Mouse (Mus musculus): Measurements from ENCODE around the gene Ctbp2. TPM values are rescaled to one million over a fixed set of nuclear protein-coding genes. Genes with fewer than 3 reads are reported as not detected.

Gene Ctbp2
- total RNA-seq, 2 experiments from 2014 or later = 17.7 to 21.8 TPM

GRCm38 (mm10) chr7:133088830-133089261 lies 35.3 kb downstream of the Ctbp2 start:
- peak; percentile 61 for DNase-seq (ENCODE audit: low spot score)

- DNase-seq (ENCODE audit: low spot score) = no peak
Measured at GRCm38 (mm10) chr7:133088411-133088810, 35.7 kb downstream of the Ctbp2 start.

- no peak for DNase-seq (ENCODE audit: low spot score)
Measured at GRCm38 (mm10) chr7:133085408-133085807, 38.7 kb downstream of the Ctbp2 start.

- DNase-seq (ENCODE audit: low spot score) = no peak
Measured at GRCm38 (mm10) chr7:133083936-133084614, 40.1 kb downstream of the Ctbp2 start.

GRCm38 (mm10) chr7:133078929-133079328 lies 45.2 kb downstream of the Ctbp2 start:
- no peak for DNase-seq (ENCODE audit: low spot score)

GRCm38 (mm10) chr7:133074462-133075133 lies 49.6 kb downstream of the Ctbp2 start:
- no peak for DNase-seq (ENCODE audit: low spot score)

GRCm38 (mm10) chr7:133073147-133073651 lies 51.0 kb downstream of the Ctbp2 start:
- DNase-seq (ENCODE audit: low spot score) = no peak

GRCm38 (mm10) chr7:133072535-133072934 lies 51.6 kb downstream of the Ctbp2 start:
- DNase-seq (ENCODE audit: low spot score) = no peak

- no peak for DNase-seq (ENCODE audit: low spot score)
Measured at GRCm38 (mm10) chr7:133067321-133067841, 56.8 kb downstream of the Ctbp2 start.

- DNase-seq (ENCODE audit: low spot score) = no peak
Measured at GRCm38 (mm10) chr7:133066776-133067175, 57.4 kb downstream of the Ctbp2 start.

GRCm38 (mm10) chr7:133062055-133062454 lies 62.1 kb downstream of the Ctbp2 start:
- DNase-seq (ENCODE audit: low spot score) = no peak

- DNase-seq (ENCODE audit: low spot score) = no peak
Measured at GRCm38 (mm10) chr7:133060170-133060569, 64.0 kb downstream of the Ctbp2 start.

GRCm38 (mm10) chr7:133059517-133060104 lies 64.5 kb downstream of the Ctbp2 start:
- DNase-seq (ENCODE audit: low spot score) = no peak

GRCm38 (mm10) chr7:133059150-133059509 lies 65.0 kb downstream of the Ctbp2 start:
- peak; percentile 80 for DNase-seq (ENCODE audit: low spot score)

- peak; percentile 56 for DNase-seq (ENCODE audit: low spot score)
Measured at GRCm38 (mm10) chr7:133058496-133059149, 65.5 kb downstream of the Ctbp2 start.

- no peak for DNase-seq (ENCODE audit: low spot score)
Measured at GRCm38 (mm10) chr7:133056924-133057323, 67.2 kb downstream of the Ctbp2 start.

GRCm38 (mm10) chr7:133054486-133054885 lies 69.7 kb downstream of the Ctbp2 start:
- no peak for DNase-seq (ENCODE audit: low spot score)

GRCm38 (mm10) chr7:133053757-133054156 lies 70.4 kb downstream of the Ctbp2 start:
- DNase-seq (ENCODE audit: low spot score) = no peak

GRCm38 (mm10) chr7:133052819-133053218 lies 71.3 kb downstream of the Ctbp2 start:
- peak; percentile 72 for DNase-seq (ENCODE audit: low spot score)

- no peak for DNase-seq (ENCODE audit: low spot score)
Measured at GRCm38 (mm10) chr7:133050681-133051080, 73.5 kb downstream of the Ctbp2 start.

GRCm38 (mm10) chr7:133048085-133048630 lies 76.0 kb downstream of the Ctbp2 start:
- no peak for DNase-seq (ENCODE audit: low spot score)

Measured in gastrocnemius, adult 18-20 months (tissue).